19 mouse cellular contexts compared by ENCODE assay signal in the genomic region with DNA sequence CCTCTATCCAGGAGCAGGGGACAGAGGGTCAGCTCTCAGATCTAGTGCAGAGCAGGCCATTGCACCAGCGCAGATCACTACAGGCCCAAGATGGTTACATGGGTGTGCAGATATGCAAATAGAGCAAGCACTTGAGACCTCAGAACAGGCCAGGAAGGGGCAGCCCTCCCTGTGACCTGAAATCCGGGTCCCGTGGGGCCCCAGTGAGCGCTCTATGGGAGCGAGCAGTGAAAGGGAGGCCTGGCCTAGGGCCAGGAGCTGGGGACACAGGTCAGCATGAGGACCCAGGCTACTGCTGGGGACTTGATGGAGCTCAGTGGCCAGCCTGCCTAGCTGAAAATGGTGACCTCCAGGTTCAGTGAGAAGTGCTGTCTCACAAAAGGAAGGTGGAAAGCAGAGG. TPM values are rescaled to one million over a fixed set of nuclear protein-coding genes. Genes with fewer than 3 reads are reported as not detected.
A peak's percentile ranks its signal among the peaks of the same experiment; 100 is the strongest.
DNase-seq lines count a peak whose midpoint lies in the region; ATAC-seq lines count a peak whose summit lies in the region.
"Had no signal": no experiment of that assay in that cellular context is flagged by ENCODE, and none has a peak within 500 bp of the region (broad histone marks: within the 10 kb centered on the region; RNA-seq: fewer than 3 reads in every experiment).

No protein-coding gene starts in this region.

- peaks cover 13% of the 10 kb centered on the region for H3K4me1 ChIP-seq in heart, embryonic 11.5 days (ENCODE audit: control insufficient read depth, insufficient read depth, low read length)
- peaks cover 10% of the 10 kb centered on the region for H3K4me1 ChIP-seq in midbrain, embryonic 11.5 days (ENCODE audit: control insufficient read depth, insufficient read depth, low read length)
- peaks cover 23% of the 10 kb centered on the region for H3K4me1 ChIP-seq in midbrain, embryonic 13.5 days (replicated peaks)

- no peak overlapping the region for H3K4me3 ChIP-seq in heart, embryonic 11.5 days (ENCODE audit: low read depth, low read length)
- H3K4me3 ChIP-seq in midbrain, embryonic 11.5 days (ENCODE audit: low read depth, low read length): no peak overlapping the region
- no peak overlapping the region for H3K4me3 ChIP-seq in midbrain, embryonic 13.5 days (replicated peaks)
- H3K4me3 ChIP-seq: erythroblast, embryonic 14.5 days; forebrain, embryonic 15.5 days had no signal

- no peak for ATAC-seq in heart, embryonic 11.5 days (replicated peaks; ENCODE audit: insufficient number of reproducible peaks, low FRiP score, low TSS enrichment)
- ATAC-seq in midbrain, embryonic 11.5 days (ENCODE audit: low FRiP score): no peak
- ATAC-seq in midbrain, embryonic 13.5 days: no peak
- no peak for ATAC-seq in megakaryocyte progenitor cell, adult 5-6 weeks (replicated peaks; ENCODE audit: poor library complexity)
- ATAC-seq: forebrain, embryonic 15.5 days had no signal

- H3K9ac ChIP-seq in heart, embryonic 11.5 days (ENCODE audit: low read depth, low read length): no peak overlapping the region
- H3K9ac ChIP-seq in midbrain, embryonic 11.5 days (ENCODE audit: low read length): peak overlapping the region; percentile 17; the same call in 1 of the 2 replicates
- H3K9ac ChIP-seq in midbrain, embryonic 13.5 days (replicated peaks): no peak overlapping the region
- H3K9ac ChIP-seq: forebrain, embryonic 15.5 days; limb, embryonic 12.5 days; lung, embryonic 15.5 days had no signal

- no peak overlapping the region for H3K27ac ChIP-seq in heart, embryonic 11.5 days (ENCODE audit: low read depth, low read length)
- H3K27ac ChIP-seq in midbrain, embryonic 11.5 days (ENCODE audit: low read depth, low read length): no peak overlapping the region
- H3K27ac ChIP-seq in midbrain, embryonic 13.5 days: no peak overlapping the region
- H3K27ac ChIP-seq: forebrain, embryonic 15.5 days; kidney, postnatal 0 days; limb, embryonic 12.5 days had no signal

- H3K36me3 ChIP-seq in heart, embryonic 11.5 days (ENCODE audit: control insufficient read depth, insufficient read depth, low read length): peaks cover 2% of the 10 kb centered on the region; the same call in 1 of the 2 replicates
- H3K36me3 ChIP-seq in midbrain, embryonic 11.5 days (ENCODE audit: control insufficient read depth, insufficient read depth, low read length): no peaks in the 10 kb centered on the region
- H3K36me3 ChIP-seq in midbrain, embryonic 13.5 days: peaks cover 16% of the 10 kb centered on the region

- H3K27me3 ChIP-seq in heart, embryonic 11.5 days (ENCODE audit: control insufficient read depth, insufficient read depth, low read length): peaks cover 3% of the 10 kb centered on the region; the same call in 1 of the 2 replicates
- H3K27me3 ChIP-seq in midbrain, embryonic 11.5 days (ENCODE audit: control insufficient read depth, insufficient read depth, low read length): no peaks in the 10 kb centered on the region
- H3K27me3 ChIP-seq in midbrain, embryonic 13.5 days: no peaks in the 10 kb centered on the region; the same call in 1 of the 2 replicates
- H3K27me3 ChIP-seq: forebrain, embryonic 15.5 days; lung, embryonic 15.5 days had no signal

- 42% methylated on average over 5 of the region's 5 CpGs for WGBS in heart, embryonic 11.5 days (ENCODE audit: insufficient replicate concordance)
- WGBS in midbrain, embryonic 11.5 days: 58% methylated on average over 5 of the region's 5 CpGs
- WGBS in midbrain, embryonic 13.5 days: 58% methylated on average over 5 of the region's 5 CpGs

- H3K4me2 ChIP-seq in heart, embryonic 11.5 days: no peak overlapping the region
- no peak overlapping the region for H3K4me2 ChIP-seq in midbrain, embryonic 11.5 days
- H3K4me2 ChIP-seq in midbrain, embryonic 13.5 days (replicated peaks): no peak overlapping the region

- no peaks in the 10 kb centered on the region for H3K9me3 ChIP-seq in heart, embryonic 11.5 days (replicated peaks; ENCODE audit: control insufficient read depth, low read length)
- H3K9me3 ChIP-seq in midbrain, embryonic 11.5 days (ENCODE audit: control insufficient read depth, low read length): no peaks in the 10 kb centered on the region
- no peaks in the 10 kb centered on the region for H3K9me3 ChIP-seq in midbrain, embryonic 13.5 days
- H3K9me3 ChIP-seq: forebrain, embryonic 15.5 days; limb, embryonic 12.5 days; lung, embryonic 15.5 days had no signal

- peak; percentile 95 for DNase-seq in heart, adult 11 months
- DNase-seq in kidney, postnatal 14 days: peak; percentile 17
- no peak for DNase-seq in kidney, postnatal 25 days
- no peak for DNase-seq in midbrain, embryonic 11.5 days (ENCODE audit: low spot score, missing footprints)
- no peak for DNase-seq in urinary bladder, postnatal 25 days (ENCODE audit: low spot score)
- DNase-seq: adrenal gland, adult 2 months; cerebellum, adult 2 months; thymus, adult 2 months had no signal

RNA-seq across cellular contexts. Expression of a gene that starts 21.7 kb away (rescaled TPM):
- polyA plus RNA-seq in heart, embryonic 11.5 days (2014; fragmentation: Nextera tagmentation; extraction: Ambion mirVana): 10.2 and 12.9 TPM in 2 replicates
- 6.8 and 7.1 TPM in 2 replicates for polyA plus RNA-seq in midbrain, embryonic 11.5 days (2014; fragmentation: Nextera tagmentation; extraction: Ambion mirVana)
- polyA plus RNA-seq in midbrain, embryonic 13.5 days (2015; fragmentation: Nextera tagmentation; extraction: Ambion mirVana): 10.9 and 11.0 TPM in 2 replicates
- total RNA-seq in megakaryocyte progenitor cell, adult 5-6 weeks (2015): 2.6 TPM in 2 replicates
- total RNA-seq in megakaryocyte progenitor cell, adult 5-6 weeks (2017): 3.8 and 4.2 TPM in 2 replicates

RNA-seq across cellular contexts. Expression of a gene that starts 56.7 kb away (rescaled TPM):
- polyA plus RNA-seq in heart, embryonic 11.5 days (2014; fragmentation: Nextera tagmentation; extraction: Ambion mirVana): 0.14 and 0.24 TPM in 2 replicates
- polyA plus RNA-seq in midbrain, embryonic 11.5 days (2014; fragmentation: Nextera tagmentation; extraction: Ambion mirVana): 0.22 and 0.33 TPM in 2 replicates
- not detected in 2 replicates for polyA plus RNA-seq in midbrain, embryonic 13.5 days (2015; fragmentation: Nextera tagmentation; extraction: Ambion mirVana)
- total RNA-seq in megakaryocyte progenitor cell, adult 5-6 weeks (2015): not detected in 2 replicates
- not detected in 2 replicates for total RNA-seq in megakaryocyte progenitor cell, adult 5-6 weeks (2017)
- total RNA-seq: CH12.LX; granulocyte monocyte progenitor cell, adult 5-6 weeks had no signal
- polyA plus RNA-seq: adrenal gland, adult 2 months; erythroblast, embryonic 14.5 days; inflammation-experienced regulatory T-cells, adult 6 months had no signal

Comparison
In these comparisons a context has a peak if more than half of its experiments do, and no peak if none do; other contexts are left out.
1. DNase-seq: peak in heart, adult 11 months (single experiment) and kidney, postnatal 14 days (single experiment); none in kidney, postnatal 25 days (0 of 2), midbrain, embryonic 11.5 days (single experiment) and urinary bladder, postnatal 25 days (single experiment).